Mouse (Mus musculus) midbrain, embryonic 12.5 days (tissue): ENCODE data around the gene Plvap. TPM values are rescaled to one million over a fixed set of nuclear protein-coding genes. Genes with fewer than 3 reads are reported as not detected.

Experiments used
- ATAC-seq: fragments of 200-750 bp; cut with Nextera tagmentation; 2 replicates; pipeline ENCODE4 v1.8.0; 2017; ENCODE audit warnings: low read depth, moderate TSS enrichment, moderate library complexity; ENCODE audit not compliant: low FRiP score
- H3K27ac ChIP-seq: fragments of 300-500 bp; sonication (generic); replicated peaks from 2 replicates; pipeline ENCODE4 v1.5.1; 2016; ENCODE audit warnings: mild to moderate bottlenecking
- H3K27me3 ChIP-seq: fragments of 300-500 bp; sonication (generic); 2 replicates; pipeline ENCODE4 v1.6.1; 2016; ENCODE audit warnings: mild to moderate bottlenecking
- H3K36me3 ChIP-seq: fragments of 300-500 bp; sonication (generic); 2 replicates; pipeline ENCODE4 v1.6.1; 2016
- H3K4me1 ChIP-seq: fragments of 300-500 bp; sonication (generic); 2 replicates; pipeline ENCODE4 v1.6.1; 2016
- H3K4me2 ChIP-seq: fragments of 300-500 bp; sonication (generic); replicated peaks from 2 replicates; pipeline ENCODE4 v1.6.1; 2016; ENCODE audit warnings: mild to moderate bottlenecking, moderate library complexity
- H3K4me3 ChIP-seq: fragments of 300-500 bp; sonication (generic); 2 replicates; pipeline ENCODE4 v1.5.1; 2016; ENCODE audit warnings: mild to moderate bottlenecking
- H3K9ac ChIP-seq: fragments of 300-500 bp; sonication (generic); replicated peaks from 2 replicates; pipeline ENCODE4 v1.6.1; 2016; ENCODE audit warnings: mild to moderate bottlenecking, moderate library complexity
- H3K9me3 ChIP-seq: fragments of 300-500 bp; sonication (generic); 2 replicates; pipeline ENCODE4 v1.6.1; 2016; ENCODE audit warnings: mild to moderate bottlenecking
- WGBS: fragments of 180-500 bp; shearing (Covaris S2); methylation state at CpG from one replicate; pipeline ENCODE4 v1.1.7; 2016; 5-methylcytosine and 5-hydroxymethylcytosine counted together
- polyA plus RNA-seq: library from polyadenylated mRNA; unstranded; fragments of >200 nt; fragmentation: Nextera tagmentation; extraction: Ambion mirVana; gene quantifications from 2 replicates; pipeline ENCODE4 v1.2.1, GENCODE M21; 2016

Gene Plvap
- polyA plus RNA-seq, 1 experiment from 2014 or later = 29.5 TPM

DNA sequence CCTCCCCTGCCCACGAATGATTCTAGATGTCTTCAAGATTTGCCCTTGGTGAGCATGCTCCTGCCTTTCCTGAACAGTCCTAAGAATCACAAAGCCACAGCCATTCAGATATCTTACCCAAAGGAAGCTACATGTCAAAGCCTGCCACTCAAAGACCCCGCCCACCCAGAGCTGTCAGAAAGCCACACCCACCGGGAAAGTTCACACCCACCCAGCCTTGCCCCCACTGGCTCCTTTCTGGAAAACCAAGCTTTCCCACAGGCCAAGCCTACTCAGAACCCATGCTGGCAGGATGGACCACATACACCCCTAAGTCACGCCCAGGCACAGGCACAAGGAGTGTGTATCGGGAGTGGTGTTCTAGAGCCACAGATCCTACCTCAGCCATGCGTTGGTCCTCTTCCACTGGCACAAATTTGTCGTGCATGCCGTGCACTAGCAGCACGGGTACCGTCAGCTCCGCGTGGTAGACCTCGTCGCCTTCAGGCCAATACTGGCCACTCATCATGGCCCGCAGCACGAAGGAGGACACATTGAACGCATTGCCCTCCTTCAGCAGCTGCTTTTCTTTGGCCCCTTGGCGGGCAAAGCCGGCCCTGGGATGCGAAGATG, 53.8 kb downstream of the Plvap start:
- H3K4me2 ChIP-seq = no peak overlapping the region
- H3K27ac ChIP-seq = no peak overlapping the region
- no peak for ATAC-seq
- H3K27me3 ChIP-seq = peaks cover 3% of the 10 kb centered on the region; the same call in 1 of the 2 replicates
- peaks cover 56% of the 10 kb centered on the region for H3K36me3 ChIP-seq
- H3K9me3 ChIP-seq = no peaks in the 10 kb centered on the region
- H3K4me3 ChIP-seq = no peak overlapping the region
- 87% methylated on average over 20 of the region's 20 CpGs for WGBS
- peaks cover 21% of the 10 kb centered on the region for H3K4me1 ChIP-seq
- no peak overlapping the region for H3K9ac ChIP-seq

DNA sequence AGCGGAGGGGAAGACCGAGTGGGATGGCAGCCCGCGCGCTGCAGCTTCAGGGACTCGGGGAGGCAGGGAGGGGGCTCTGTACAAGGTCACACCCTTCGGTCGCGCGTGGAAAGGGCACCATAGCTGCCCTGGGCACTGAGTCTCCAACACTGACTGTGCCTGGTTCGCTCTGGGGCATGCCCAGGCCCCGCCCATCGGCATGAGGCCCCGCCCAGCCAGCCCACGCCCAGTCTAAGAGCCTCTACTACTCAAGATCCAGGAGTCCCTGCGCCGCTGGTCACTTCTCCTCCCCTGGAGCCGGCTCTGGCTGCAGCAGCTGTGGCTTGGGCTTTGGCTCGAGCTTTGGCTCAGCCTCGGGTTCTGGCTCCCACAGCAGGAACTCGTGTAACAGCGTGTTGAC, 54.6 kb downstream of the Plvap start:
- H3K9ac ChIP-seq = no peak overlapping the region
- H3K4me2 ChIP-seq = no peak overlapping the region
- no peak overlapping the region for H3K27ac ChIP-seq
- H3K4me3 ChIP-seq = no peak overlapping the region
- H3K36me3 ChIP-seq = peaks cover 56% of the 10 kb centered on the region
- 44% methylated on average over 22 of the region's 22 CpGs for WGBS
- ATAC-seq = 0 out of 2 replicates have a peak, but pooled peaks have one; percentile 29
- peaks cover 3% of the 10 kb centered on the region; the same call in 1 of the 2 replicates for H3K27me3 ChIP-seq
- no peaks in the 10 kb centered on the region for H3K9me3 ChIP-seq
- peaks cover 12% of the 10 kb centered on the region for H3K4me1 ChIP-seq

GRCm38 (mm10) chr8:71454668-71455067, 56.9 kb downstream of the Plvap start:
- Histone ChIP-seq H3K36me3 (peaks cover 37% of the 10 kb centered on the region), H3K27ac (no peak overlapping the region), H3K9me3 (no peaks in the 10 kb centered on the region), H3K9ac (no peak overlapping the region), H3K4me2 (no peak overlapping the region), H3K27me3 (peaks cover 3% of the 10 kb centered on the region; the same call in 1 of the 2 replicates), H3K4me1 (0 out of 2 replicates have a peak, but pooled peaks cover 2% of the 10 kb centered on the region), H3K4me3 (no peak overlapping the region)
- 87% methylated on average over 8 of the region's 8 CpGs for WGBS
- no peak for ATAC-seq

GRCm38 (mm10) chr8:71452669-71453068, 58.9 kb downstream of the Plvap start:
- Histone ChIP-seq H3K9ac (no peak overlapping the region), H3K4me2 (no peak overlapping the region), H3K4me3 (no peak overlapping the region), H3K36me3 (peaks cover 17% of the 10 kb centered on the region), H3K27me3 (peaks cover 3% of the 10 kb centered on the region; the same call in 1 of the 2 replicates), H3K27ac (no peak overlapping the region), H3K9me3 (no peaks in the 10 kb centered on the region), H3K4me1 (no peaks in the 10 kb centered on the region)
- 69% methylated on average over 2 of the region's 2 CpGs for WGBS
- no peak for ATAC-seq

GRCm38 (mm10) chr8:71451777-71452176, 59.8 kb downstream of the Plvap start:
- no peak overlapping the region for H3K27ac ChIP-seq
- no peaks in the 10 kb centered on the region for H3K4me1 ChIP-seq
- no peaks in the 10 kb centered on the region for H3K9me3 ChIP-seq
- no peak overlapping the region for H3K9ac ChIP-seq
- WGBS = 62% methylated on average over 11 of the region's 11 CpGs
- H3K4me3 ChIP-seq = no peak overlapping the region
- no peak overlapping the region for H3K4me2 ChIP-seq
- peaks cover 3% of the 10 kb centered on the region; the same call in 1 of the 2 replicates for H3K27me3 ChIP-seq
- H3K36me3 ChIP-seq = peaks cover 9% of the 10 kb centered on the region
- no peak for ATAC-seq

GRCm38 (mm10) chr8:71451337-71451736, 60.2 kb downstream of the Plvap start:
- no peak for ATAC-seq
- H3K4me2 ChIP-seq = no peak overlapping the region
- H3K36me3 ChIP-seq = peaks cover 4% of the 10 kb centered on the region; the same call in 1 of the 2 replicates
- no peak overlapping the region for H3K9ac ChIP-seq
- no peaks in the 10 kb centered on the region for H3K9me3 ChIP-seq
- 67% methylated on average over 4 of the region's 4 CpGs for WGBS
- no peaks in the 10 kb centered on the region for H3K4me1 ChIP-seq
- no peak overlapping the region for H3K27ac ChIP-seq
- no peak overlapping the region for H3K4me3 ChIP-seq
- peaks cover 3% of the 10 kb centered on the region; the same call in 1 of the 2 replicates for H3K27me3 ChIP-seq

Other genes starting within 250 kb of the Plvap start
- 26.0 and 28.1 TPM in 2 replicates for gene Myo9b, start 239.0 kb downstream of the Plvap start, polyA plus RNA-seq
- gene Haus8, start 238.8 kb downstream of the Plvap start, polyA plus RNA-seq = 53.0 and 57.7 TPM in 2 replicates
- 75.8 and 82.5 TPM in 2 replicates for gene Use1, start 144.9 kb downstream of the Plvap start, polyA plus RNA-seq
- 4.5 and 6.3 TPM in 2 replicates for gene Ocel1, start 140.5 kb downstream of the Plvap start, polyA plus RNA-seq
- 54.4 and 58.5 TPM in 2 replicates for gene Nr2f6, start 129.8 kb downstream of the Plvap start, polyA plus RNA-seq
- 5.6 and 5.9 TPM in 2 replicates for gene Ushbp1, start 116.0 kb downstream of the Plvap start, polyA plus RNA-seq
- 91.7 and 102 TPM in 2 replicates for gene Babam1, start 114.9 kb downstream of the Plvap start, polyA plus RNA-seq
- gene Ankle1, start 105.7 kb downstream of the Plvap start, polyA plus RNA-seq = 34.8 and 39.1 TPM in 2 replicates
- gene Abhd8, start 48.1 kb downstream of the Plvap start, polyA plus RNA-seq = 109 and 111 TPM in 2 replicates
- gene Mrpl34, start 46.8 kb downstream of the Plvap start, polyA plus RNA-seq = 235 and 245 TPM in 2 replicates
- 145 and 152 TPM in 2 replicates for gene Dda1, start 42.6 kb downstream of the Plvap start, polyA plus RNA-seq
- 14.2 and 18.7 TPM in 2 replicates for gene Ano8, start 25.8 kb downstream of the Plvap start, polyA plus RNA-seq
- gene Gtpbp3, start 23.6 kb downstream of the Plvap start, polyA plus RNA-seq = 15.5 and 18.3 TPM in 2 replicates
- 0.13 and 0.41 TPM in 2 replicates for gene Ccdc194, start 14.0 kb upstream of the Plvap start, polyA plus RNA-seq
- gene Bst2, start 25.7 kb upstream of the Plvap start, polyA plus RNA-seq = 13.1 and 14.5 TPM in 2 replicates
- 54.0 and 57.0 TPM in 2 replicates for gene Mvb12a, start 31.2 kb upstream of the Plvap start, polyA plus RNA-seq
- gene Tmem221, start 47.1 kb upstream of the Plvap start, polyA plus RNA-seq = 0.14 TPM in 2 replicates
- not detected in 2 replicates for gene Nxnl1, start 54.8 kb upstream of the Plvap start, polyA plus RNA-seq
- 38.4 and 44.4 TPM in 2 replicates for gene Slc27a1, start 57.1 kb upstream of the Plvap start, polyA plus RNA-seq
- 215 and 216 TPM in 2 replicates for gene Pgls, start 80.4 kb upstream of the Plvap start, polyA plus RNA-seq
- gene Fam129c, start 85.9 kb upstream of the Plvap start, polyA plus RNA-seq = 6.5 and 6.9 TPM in 2 replicates
- 52.1 and 56.2 TPM in 2 replicates for gene Colgalt1, start 99.2 kb upstream of the Plvap start, polyA plus RNA-seq
- gene Unc13a, start 160.0 kb upstream of the Plvap start, polyA plus RNA-seq = 12.8 and 16.9 TPM in 2 replicates
- gene Jak3, start 164.5 kb upstream of the Plvap start, polyA plus RNA-seq = 3.3 and 3.4 TPM in 2 replicates
- gene Insl3, start 177.5 kb upstream of the Plvap start, polyA plus RNA-seq = not detected in 2 replicates
- gene B3gnt3, start 190.0 kb upstream of the Plvap start, polyA plus RNA-seq = 0.55 and 0.66 TPM in 2 replicates
- gene Fcho1, start 214.0 kb upstream of the Plvap start, polyA plus RNA-seq = 39.2 and 43.7 TPM in 2 replicates